Comparison of ENCODE assay signal across 8 mouse cellular contexts in the genomic region with DNA sequence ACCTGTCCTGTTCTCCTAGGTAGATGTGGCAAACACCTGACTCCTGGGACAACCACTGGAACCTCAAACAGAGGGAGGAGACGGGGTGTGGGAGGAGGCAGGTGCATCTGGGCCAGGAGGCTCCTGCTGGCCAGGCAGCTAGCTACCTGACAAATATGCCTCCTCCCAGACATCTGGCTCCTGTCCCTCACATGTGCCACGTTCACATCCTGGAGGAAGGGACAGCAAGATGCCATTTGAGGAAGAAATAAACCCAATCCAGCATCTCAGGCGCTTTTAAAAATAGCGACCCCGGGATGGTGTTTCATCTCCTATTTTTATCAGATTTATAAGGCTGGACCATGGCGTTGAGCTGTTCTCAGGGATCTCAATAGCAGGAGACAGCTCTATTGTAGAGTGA. TPM values are rescaled to one million over a fixed set of nuclear protein-coding genes. Genes with fewer than 3 reads are reported as not detected.
DNase-seq lines count a peak whose midpoint lies in the region; ATAC-seq lines count a peak whose summit lies in the region.

A gene (minus strand): TSS at position 101 of the 400 bp plus-strand sequence.

- H3K36me3 ChIP-seq in forebrain, embryonic 16.5 days (ENCODE audit: control insufficient read depth, insufficient read depth), result no peaks in the 10 kb centered on the region
- no peaks in the 10 kb centered on the region for H3K36me3 ChIP-seq in midbrain, embryonic 11.5 days (ENCODE audit: control insufficient read depth, insufficient read depth, low read length)

- no peak within 1 kb of the TSS for H3K4me3 ChIP-seq in forebrain, embryonic 16.5 days (replicated peaks; ENCODE audit: low read length)
- H3K4me3 ChIP-seq in midbrain, embryonic 11.5 days (ENCODE audit: low read depth, low read length), result no peak within 1 kb of the TSS

- no peaks in the 10 kb centered on the region for H3K27me3 ChIP-seq in forebrain, embryonic 16.5 days (replicated peaks; ENCODE audit: control insufficient read depth, insufficient read depth, low read length)
- no peaks in the 10 kb centered on the region for H3K27me3 ChIP-seq in midbrain, embryonic 11.5 days (ENCODE audit: control insufficient read depth, insufficient read depth, low read length)

- H3K4me1 ChIP-seq in forebrain, embryonic 16.5 days (replicated peaks; ENCODE audit: control insufficient read depth, insufficient read depth, low read length), result peaks cover 15% of the 10 kb centered on the region
- peaks cover 5% of the 10 kb centered on the region; the same call in 1 of the 2 replicates for H3K4me1 ChIP-seq in midbrain, embryonic 11.5 days (ENCODE audit: control insufficient read depth, insufficient read depth, low read length)

- no peak within 1 kb of the TSS for H3K27ac ChIP-seq in forebrain, embryonic 16.5 days (ENCODE audit: low read length)
- H3K27ac ChIP-seq in midbrain, embryonic 11.5 days (ENCODE audit: low read depth, low read length), result no peak within 1 kb of the TSS

- no peak within 1 kb of the TSS for H3K9ac ChIP-seq in forebrain, embryonic 16.5 days (replicated peaks; ENCODE audit: low read depth, low read length)
- no peak within 1 kb of the TSS for H3K9ac ChIP-seq in midbrain, embryonic 11.5 days (ENCODE audit: low read length)

- DNase-seq in gastrocnemius, postnatal 4 days (ENCODE audit: low spot score in 2 of 2), result no peak
- DNase-seq in gastrocnemius, postnatal 14 days, result no peak
- DNase-seq in large intestine, adult 2 months (ENCODE audit: low read depth, low spot score), result no peak
- DNase-seq in midbrain, embryonic 11.5 days (ENCODE audit: low spot score, missing footprints), result no peak
- no peak for DNase-seq in thymus, postnatal 10 days (ENCODE audit: low spot score in 2 of 2)
- no peak for DNase-seq in cerebellum, adult 18-20 months

- ATAC-seq in activated CD4-positive, CD25-positive, alpha-beta regulatory T cell, adult 4 months, result no peak
- ATAC-seq in forebrain, embryonic 16.5 days, result no peak
- ATAC-seq in midbrain, embryonic 11.5 days (ENCODE audit: low FRiP score), result no peak

- no peak within 1 kb of the TSS for H3K4me2 ChIP-seq in forebrain, embryonic 16.5 days (ENCODE audit: low read length)
- H3K4me2 ChIP-seq in midbrain, embryonic 11.5 days, result no peak within 1 kb of the TSS

- intact Hi-C loops in gastrocnemius, postnatal 14 days (cut with DNase I; ENCODE audit: low total_unique reads), result no loop called here

- WGBS in forebrain, embryonic 16.5 days, result 86% methylated on average over 6 of the region's 6 CpGs
- WGBS in large intestine, adult 2 months, result 59% methylated on average over 6 of the region's 6 CpGs
- WGBS in midbrain, embryonic 11.5 days, result 76% methylated on average over 6 of the region's 6 CpGs

- no peaks in the 10 kb centered on the region for H3K9me3 ChIP-seq in forebrain, embryonic 16.5 days (ENCODE audit: control insufficient read depth, low read length)
- H3K9me3 ChIP-seq in midbrain, embryonic 11.5 days (ENCODE audit: control insufficient read depth, low read length), result no peaks in the 10 kb centered on the region

RNA-seq across cellular contexts. Expression of the gene that starts here (rescaled TPM):
- 10 to 100 TPM; 20.1 to 22.6 TPM for total RNA-seq in gastrocnemius, postnatal 4 days (2021)
- 1 to 10 TPM; 5.8 to 7.3 TPM for total RNA-seq in gastrocnemius, postnatal 14 days (2021)
- 10 to 100 TPM; 12.0 to 21.5 TPM for polyA plus RNA-seq in activated CD4-positive, CD25-positive, alpha-beta regulatory T cell, adult 4 months (2017; shearing (Covaris generic))
- 13.0 and 13.6 TPM in 2 replicates for polyA plus RNA-seq in forebrain, embryonic 16.5 days (2015; fragmentation: Nextera tagmentation; extraction: Ambion mirVana)
- polyA plus RNA-seq in large intestine, adult 2 months (2012; rRNA removed), result 235 and 346 TPM in 2 replicates
- 10.7 and 11.0 TPM in 2 replicates for polyA plus RNA-seq in midbrain, embryonic 11.5 days (2014; fragmentation: Nextera tagmentation; extraction: Ambion mirVana)

Comparison
In these comparisons a context has a peak if more than half of its experiments do, and no peak if none do; other contexts are left out.
1. RNA of the gene that starts here (polyA plus RNA-seq): 235 to 346 TPM in large intestine, adult 2 months; 12.0 to 21.5 TPM in activated CD4-positive, CD25-positive, alpha-beta regulatory T cell, adult 4 months, 13.0 to 13.6 TPM in forebrain, embryonic 16.5 days and 10.7 to 11.0 TPM in midbrain, embryonic 11.5 days; every median in the first group is over 10 times any median in the second.